Mouse (Mus musculus) lung, postnatal 25 days (tissue): ENCODE data around the gene Fibcd1.

Experiments
- DNase-seq: peaks from one replicate; pipeline ENCODE4 v3.0.0; 2022; ENCODE audit warnings: low spot score

The Fibcd1 gene

DNA sequence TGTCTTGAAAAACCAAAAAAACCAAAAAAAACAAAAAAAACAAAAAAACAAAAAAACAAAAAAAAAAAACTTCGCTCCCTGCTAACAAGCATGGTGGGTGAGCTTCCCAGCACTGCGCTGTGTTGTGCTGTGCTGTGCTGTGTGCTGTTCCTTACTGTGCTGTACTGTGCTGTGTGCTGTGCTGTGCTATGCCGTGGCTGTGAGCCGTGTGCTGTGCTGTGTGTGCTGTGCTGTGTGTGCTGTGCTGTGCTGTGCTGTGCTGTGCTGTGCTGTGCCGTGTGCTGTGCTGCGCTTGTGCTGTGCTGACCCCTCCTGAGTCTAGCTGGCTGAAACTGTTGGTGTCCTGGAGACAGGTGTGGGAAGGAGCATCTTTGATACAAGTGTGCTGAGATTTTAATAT is 78.7 kb downstream of the Fibcd1 start:
- no peak for DNase-seq
